Mouse (Mus musculus) CH12F3 (cell line): ENCODE results near the gene Hmga1.

Source experiments
- in situ Hi-C: fragments of 300-500 bp; cut with MboI; formaldehyde crosslinking; loops from 2 replicates; pipeline ENCODE4 v1.14.3; 2020; ENCODE audit warnings: low sequenced_read_pairs

The Hmga1 gene

GRCm38 (mm10) chr17:27527188-27527587, 29.1 kb upstream of the Hmga1 start:
- in situ Hi-C loops, result no loop called here

GRCm38 (mm10) chr17:27528030-27528429, 28.3 kb upstream of the Hmga1 start:
- in situ Hi-C loops, result no loop called here

- in situ Hi-C loops, result no loop called here
These were observed 27.5 kb upstream of the Hmga1 start for GRCm38 (mm10) chr17:27528767-27529166.

- in situ Hi-C loops, result no loop called here
These were observed 24.2 kb upstream of the Hmga1 start for GRCm38 (mm10) chr17:27532095-27532494.

DNA sequence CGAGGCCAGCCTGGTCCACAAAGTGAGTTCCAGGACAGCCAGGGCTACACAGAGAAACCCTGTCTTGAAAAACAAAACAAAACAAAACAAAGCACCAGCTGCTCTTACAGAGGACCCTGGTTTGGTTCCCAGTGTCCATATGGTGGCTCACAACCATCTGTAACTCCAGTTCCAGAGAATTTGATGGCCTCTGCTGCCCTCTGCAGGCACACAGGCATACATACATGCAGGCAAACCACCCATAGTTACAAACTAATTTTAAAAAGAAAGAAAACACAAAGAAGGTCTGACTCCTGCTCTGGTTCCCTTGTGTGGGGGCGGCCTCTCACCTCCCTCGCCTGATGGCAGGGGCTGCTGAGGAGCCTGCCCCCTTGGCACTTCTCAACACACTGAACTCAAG, 22.9 kb upstream of the Hmga1 start:
- in situ Hi-C loops, result no loop called here

- in situ Hi-C loops, result no loop called here
These were observed 21.6 kb upstream of the Hmga1 start for GRCm38 (mm10) chr17:27534718-27535117.

DNA sequence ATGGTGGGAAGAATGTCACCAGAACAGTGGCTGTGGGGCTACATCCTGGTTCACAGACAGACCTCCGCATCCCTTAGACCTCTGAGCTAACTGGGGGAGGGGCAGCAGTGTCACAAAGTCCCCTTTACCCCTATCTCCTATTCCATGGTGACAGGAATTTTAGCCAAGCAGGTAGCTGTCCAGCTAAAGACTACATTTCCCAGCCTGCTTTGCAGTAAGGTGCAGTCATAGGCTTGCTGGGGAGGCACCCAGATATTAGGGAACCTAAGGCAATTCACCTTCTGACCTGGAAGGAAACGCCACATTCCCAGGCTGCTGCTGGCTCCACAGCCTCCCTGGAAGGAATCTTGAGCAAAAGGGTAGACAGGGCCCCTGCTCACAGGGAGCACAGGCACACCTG, 15.0 kb upstream of the Hmga1 start:
- in situ Hi-C loops, result no loop called here

DNA sequence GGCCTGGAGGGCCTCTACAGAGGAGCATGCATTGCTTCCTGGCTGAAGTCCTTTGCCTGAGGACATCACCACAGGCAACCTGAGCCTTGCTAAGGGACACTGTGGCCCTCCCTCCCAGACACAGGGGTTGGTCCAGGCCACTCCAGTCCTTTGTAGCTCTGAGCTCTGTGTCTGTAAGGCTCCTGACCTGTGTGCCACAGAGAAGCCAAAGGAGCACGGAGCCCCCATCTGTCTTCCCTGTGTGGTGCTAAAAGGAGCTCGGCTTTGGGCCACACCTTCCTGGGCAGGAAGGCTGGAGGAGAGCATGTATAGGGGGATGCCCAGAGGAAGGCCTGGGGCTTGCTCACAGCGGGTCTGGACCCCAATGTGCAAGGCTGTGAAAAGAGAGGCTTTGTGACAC, 14.3 kb upstream of the Hmga1 start:
- in situ Hi-C loops, result no loop called here

- in situ Hi-C loops, result no loop called here
These were observed 11.7 kb upstream of the Hmga1 start for GRCm38 (mm10) chr17:27544551-27544950.

DNA sequence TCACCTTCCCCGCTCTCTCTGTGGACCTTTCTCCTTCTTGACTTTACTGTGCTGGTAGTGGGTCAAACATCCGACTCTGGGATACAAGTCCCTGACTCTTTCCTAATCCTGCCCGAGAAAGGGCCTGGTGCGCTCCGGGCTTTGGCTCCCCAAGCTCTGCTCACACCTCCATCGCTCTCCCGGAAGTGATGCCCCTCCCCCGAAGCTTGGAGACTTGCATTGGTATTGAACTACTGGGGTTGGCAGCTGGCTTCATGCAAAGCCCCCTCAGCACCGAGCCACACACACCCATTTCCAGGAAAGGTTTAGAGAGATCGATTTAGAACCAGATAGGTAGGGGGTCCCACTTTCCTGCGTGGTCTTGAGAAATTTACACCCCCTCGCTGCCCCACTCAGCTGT, 10.3 kb upstream of the Hmga1 start:
- in situ Hi-C loops, result no loop called here

- in situ Hi-C loops, result no loop called here
These were observed 9.7 kb upstream of the Hmga1 start for GRCm38 (mm10) chr17:27546574-27547085.

DNA sequence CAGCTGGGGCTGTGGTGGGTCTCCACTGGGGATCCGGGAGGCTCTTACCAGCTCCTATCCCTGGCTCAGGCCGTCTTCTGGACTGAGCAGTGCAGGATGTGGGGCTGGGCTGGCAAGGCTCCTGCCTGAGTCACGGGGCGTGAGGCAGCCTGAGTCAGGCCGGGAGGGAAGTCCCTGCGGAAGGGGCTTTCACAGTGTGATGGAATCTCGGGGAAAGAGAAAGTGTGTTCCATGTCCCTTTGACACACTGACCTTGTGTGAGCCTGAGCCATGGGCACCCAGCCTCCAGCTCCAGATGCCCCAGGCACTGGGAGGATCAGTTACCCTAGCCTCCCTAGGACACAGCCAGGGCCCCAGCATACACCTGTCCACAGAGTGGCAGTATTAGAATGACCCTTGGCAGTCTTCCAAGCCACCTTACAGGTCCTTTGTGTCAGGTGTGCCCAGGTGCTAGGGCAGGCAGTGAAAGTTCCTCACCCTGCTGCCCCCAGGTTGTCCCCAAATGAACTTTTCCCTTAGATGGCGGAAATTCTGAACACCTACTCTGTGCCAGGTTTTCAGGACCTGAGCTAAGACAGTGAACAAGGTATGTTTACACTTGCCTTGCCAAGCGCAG, 8.9 kb upstream of the Hmga1 start:
- in situ Hi-C loops, result no loop called here

GRCm38 (mm10) chr17:27549234-27549633, 7.1 kb upstream of the Hmga1 start:
- in situ Hi-C loops, result no loop called here

- in situ Hi-C loops, result no loop called here
These were observed 4.8 kb upstream of the Hmga1 start for GRCm38 (mm10) chr17:27551393-27551940.

DNA sequence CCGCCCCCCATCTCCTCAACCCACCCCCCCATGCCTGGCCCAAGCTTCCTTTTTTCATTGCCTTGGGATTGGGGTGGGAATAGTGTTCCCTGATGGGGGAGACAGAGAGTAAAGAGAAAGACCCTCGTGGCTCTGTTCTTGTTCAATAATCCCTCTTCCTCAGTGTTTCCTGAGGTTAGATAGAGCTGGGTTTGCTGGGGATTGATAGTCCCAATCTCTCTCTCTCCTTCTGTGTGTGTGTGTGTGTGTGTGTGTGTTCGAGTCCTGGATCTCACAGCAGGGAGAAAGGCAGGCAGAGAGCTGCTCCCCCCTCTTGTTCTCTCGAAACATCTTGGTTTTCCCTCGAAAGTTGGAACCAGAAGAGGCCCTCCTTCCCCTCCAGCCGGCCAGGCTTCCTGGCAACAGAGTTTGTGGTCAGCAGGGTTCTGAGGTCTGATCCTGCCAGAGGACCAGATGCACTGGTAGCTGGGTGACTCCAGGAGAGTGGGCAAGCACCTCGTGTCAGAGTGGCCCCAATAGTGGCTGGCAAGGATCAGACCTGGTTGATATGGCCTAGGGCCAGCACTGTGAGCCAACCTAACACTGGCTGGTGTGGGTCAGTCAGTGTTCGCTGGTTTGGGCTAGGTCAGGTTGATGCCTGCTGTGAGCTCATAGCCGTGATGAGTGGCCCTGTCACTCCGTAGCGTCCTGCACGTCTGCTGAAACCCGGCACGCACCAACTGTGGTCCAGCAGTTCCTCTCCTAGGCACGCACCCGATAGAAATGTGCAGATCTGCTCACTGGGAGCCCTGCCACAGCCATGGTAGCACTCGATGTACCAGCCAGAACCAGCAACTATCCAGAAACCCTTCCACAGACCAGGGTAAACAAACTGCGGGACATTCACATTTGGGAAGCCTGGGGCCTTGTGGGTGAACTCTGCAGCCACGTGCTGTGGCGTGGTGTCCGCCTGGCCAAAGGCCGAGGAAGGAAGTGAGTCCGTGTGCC, 3.8 kb upstream of the Hmga1 start:
- in situ Hi-C loops, result no loop called here

- in situ Hi-C loops, result no loop called here
These were observed 2.0 kb upstream of the Hmga1 start for GRCm38 (mm10) chr17:27554062-27554960.

- in situ Hi-C loops, result no loop called here
These were observed 1.2 kb upstream of the Hmga1 start for GRCm38 (mm10) chr17:27555075-27555511.

DNA sequence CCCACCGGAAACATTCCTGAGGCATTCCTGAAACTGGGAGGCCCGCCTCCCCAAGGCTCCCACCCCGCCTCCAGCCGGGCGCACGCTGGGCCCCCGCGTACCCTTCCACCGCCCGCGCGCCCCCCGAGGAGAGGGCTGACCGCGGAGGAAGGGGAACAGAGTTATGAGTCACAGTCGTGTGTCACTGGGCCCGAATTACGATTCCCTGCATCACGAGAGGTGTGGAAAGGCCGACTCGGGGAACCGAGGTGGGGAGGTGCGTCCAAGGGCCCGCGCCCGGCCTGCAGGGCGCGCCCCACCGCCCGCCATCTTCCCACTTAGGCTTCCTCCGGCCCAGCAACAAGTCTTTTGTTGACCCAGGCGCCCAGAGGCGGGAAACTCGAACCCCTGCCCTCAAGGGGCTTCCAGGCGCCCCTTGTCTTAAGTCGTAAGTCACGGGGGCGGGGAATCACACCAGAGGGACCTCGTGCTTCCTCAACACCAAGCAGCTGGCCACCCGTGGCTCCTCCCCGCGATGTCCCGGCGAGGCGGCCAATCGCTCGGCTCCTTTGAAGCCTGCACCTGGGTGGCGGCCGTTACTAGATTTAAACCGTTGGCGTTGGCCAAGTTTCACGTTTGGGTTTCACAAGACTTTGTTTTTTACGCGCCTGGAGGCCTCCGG, 655 bp upstream of the Hmga1 start:
- in situ Hi-C loops, result no loop called here

GRCm38 (mm10) chr17:27557181-27557926, 1.1 kb downstream of the Hmga1 start:
- in situ Hi-C loops, result no loop called here
